Mouse (Mus musculus) layer of hippocampus, postnatal 36 days (tissue): ENCODE results near the gene Snrnp48. TPM values are rescaled to one million over a fixed set of nuclear protein-coding genes. Genes with fewer than 3 reads are reported as not detected.

Source experiments
- DNase-seq, 2 experiments: peaks; one replicate each; pipeline ENCODE4 v3.0.0; 2022
- total RNA-seq, 2 experiments: library from RNA; stranded (reverse); gene quantifications; 2 replicates each; pipeline ENCODE4 v1.2.3; 2021

The Snrnp48 gene
- total RNA-seq, 2 experiments from 2014 or later, result 21.5 to 33.8 TPM

- DNase-seq, result no peak
Measured at GRCm38 (mm10) chr13:38269055-38269692, 64.4 kb downstream of the Snrnp48 start.

- no peak for DNase-seq
Measured at GRCm38 (mm10) chr13:38272624-38273023, 67.9 kb downstream of the Snrnp48 start.

Other genes with a start within 250 kb of the Snrnp48 start
- gene Ssr1, start 210.7 kb upstream of the Snrnp48 start, total RNA-seq, result 10 to 100 TPM; 91.1 to 92.7 TPM
- gene Riok1, start 167.9 kb upstream of the Snrnp48 start, total RNA-seq, result 10 to 100 TPM; 24.4 to 31.5 TPM
- gene Cage1, start 167.9 kb upstream of the Snrnp48 start, total RNA-seq, result 1 to 10 TPM; 4.8 to 5.2 TPM
- 10 to 100 TPM; 11.1 to 17.5 TPM for gene Dsp, start 53.6 kb upstream of the Snrnp48 start, total RNA-seq
- gene Bmp6, start 140.2 kb downstream of the Snrnp48 start, total RNA-seq, result 1 to 10 TPM; 3.0 to 6.4 TPM